Mouse (Mus musculus) cortical plate, adult 2 months (tissue): Measurements from ENCODE around the gene Abcc8.

Experiments used
- CTCF ChIP-seq: fragments of 200-500 bp; IDR thresholded peaks from 2 replicates; pipeline ENCODE4 v1.5.1; 2011; ENCODE audit warnings: mild to moderate bottlenecking, control low read depth, low read length; ENCODE audit not compliant: insufficient read depth; ENCODE audit errors: extremely low read depth
- POLR2A ChIP-seq: fragments of 200-500 bp; IDR thresholded peaks from 2 replicates; pipeline ENCODE4 v1.6.1; 2011; ENCODE audit warnings: mild to moderate bottlenecking, low read length, control low read depth; ENCODE audit not compliant: insufficient read depth; ENCODE audit errors: extremely low read depth

GRCm38 (mm10) chr7:46086378-46086777 lies 93.5 kb downstream of the Abcc8 start:
- no peak for TF ChIP-seq CTCF
- TF ChIP-seq POLR2A: no peak
